Mouse (Mus musculus): ENCODE results near the gene Zfp369. TPM values are rescaled to one million over a fixed set of nuclear protein-coding genes. Genes with fewer than 3 reads are reported as not detected.

Zfp369 gene
- total RNA-seq, 4 experiments from 2014 or later, result 24.5 to 41.4 (median 32.6) TPM

Other genes with a start within 250 kb of the Zfp369 start
- not detected for gene Spata31d1c, start 245.8 kb upstream of the Zfp369 start, total RNA-seq (2022)
- gene Prss47, start 226.1 kb upstream of the Zfp369 start, total RNA-seq (2022), result not detected
- 10 to 100 TPM; 42.3 to 48.7 (median 45.9) TPM for gene Mfsd14b, start 165.8 kb upstream of the Zfp369 start, total RNA-seq (2022)
- not detected for gene Olfr465-ps1, start 140.7 kb upstream of the Zfp369 start, total RNA-seq (2022)
- not detected for gene Olfr466, start 128.6 kb upstream of the Zfp369 start, total RNA-seq (2022)
- gene Nlrp4f, start 72.8 kb upstream of the Zfp369 start, total RNA-seq (2022), result under 1 TPM; 0.30 to 0.40 (median 0.33) TPM
- under 1 TPM in 1 of 4 experiments, not detected in 3; 0.28 TPM for gene Gm10775, start 19.3 kb upstream of the Zfp369 start, total RNA-seq (2022)
- not detected for gene Gm10139, start 233.9 kb downstream of the Zfp369 start, total RNA-seq (2022)

Data from adrenal gland, adult 8-10 months (tissue).